Mouse (Mus musculus) spleen, adult 2 months (tissue): Measurements from ENCODE around the gene Epn3.

Source experiments
- CTCF ChIP-seq: fragments of 200-500 bp; IDR thresholded peaks from 2 replicates; pipeline ENCODE4 v1.5.1; 2011; ENCODE audit warnings: mild to moderate bottlenecking, inconsistent platforms; ENCODE audit not compliant: insufficient read depth, insufficient read length, insufficient replicate concordance; ENCODE audit errors: extremely low read depth
- POLR2A ChIP-seq: fragments of 200-500 bp; IDR thresholded peaks from 2 replicates; pipeline ENCODE4 v1.6.1; 2011; ENCODE audit warnings: low read depth, low read length, inconsistent platforms

DNA sequence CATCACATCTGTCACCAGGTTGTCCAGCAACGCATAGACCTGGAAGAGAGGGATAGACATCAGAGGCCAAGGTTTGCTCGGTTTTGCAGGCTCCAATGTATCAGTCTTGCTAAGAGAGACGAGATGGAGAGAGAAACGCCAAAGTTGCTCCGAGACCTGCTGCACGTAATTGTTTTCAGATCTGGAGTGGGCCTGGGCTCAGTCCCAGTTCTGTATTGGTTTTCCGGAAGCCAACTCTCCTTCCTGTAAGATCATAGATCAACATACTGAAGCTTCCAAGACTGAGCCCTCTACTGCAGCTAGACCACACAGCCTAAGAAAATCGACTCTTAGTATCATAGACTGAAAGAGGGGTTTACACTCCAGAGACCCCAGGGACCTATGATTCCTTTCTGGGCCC lies 1.7 kb upstream of the Epn3 start:
- TF ChIP-seq CTCF (no peak), POLR2A (no peak)
